Mouse (Mus musculus): ENCODE data around the gene Sync. TPM values are rescaled to one million over a fixed set of nuclear protein-coding genes. Genes with fewer than 3 reads are reported as not detected.

Gene Sync
- total and polyA plus RNA-seq, 3 experiments = 0.31 to 0.43 TPM; not detected in 1

- H3K36me3 ChIP-seq (ENCODE audit: control insufficient read depth in 1 of 2, insufficient read depth in 2 of 2, low read length in 2 of 2) = peaks cover 2 to 23% of the 10 kb centered on the region in 2 experiments
Observed at GRCm38 (mm10) chr4:129326191-129326590, 38.8 kb downstream of the Sync start.

GRCm38 (mm10) chr4:129332846-129333245 is 45.4 kb downstream of the Sync start:
- Histone ChIP-seq H3K9ac (ENCODE audit: control insufficient read depth, low read depth, low read length, poor library complexity, severe bottlenecking) (no peak overlapping the region), H3K27me3 (ENCODE audit: control insufficient read depth in 1 of 2, insufficient read depth in 2 of 2, low read length in 2 of 2) (no peaks in the 10 kb centered on the region), H3K79me2 (ENCODE audit: control insufficient read depth, insufficient read depth, low read length, poor library complexity) (peaks cover 34% of the 10 kb centered on the region), H3K27ac (ENCODE audit: control insufficient read depth, low read depth, low read length) (no peak overlapping the region), H3K9me3 (replicated peaks; ENCODE audit: insufficient read depth, low read length) (no peaks in the 10 kb centered on the region), H3K36me3 (ENCODE audit: control insufficient read depth in 1 of 2, insufficient read depth in 2 of 2, low read length in 2 of 2) (peaks cover 25 to 26% of the 10 kb centered on the region in 2 experiments), H3K4me1 (ENCODE audit: control insufficient read depth in 1 of 2, insufficient read depth in 2 of 2, low read length in 2 of 2) (peaks cover 3 to 8% of the 10 kb centered on the region in 2 experiments; a peak in 3 of 4 replicates), H3K4me3 (ENCODE audit: control insufficient read depth in 1 of 2, insufficient read depth in 1 of 2, low read depth in 2 of 2, low read length in 2 of 2) (no peak overlapping the region)
- DNase-seq (ENCODE audit: low read depth, low spot score) = no peak
- TF ChIP-seq JUND (IDR thresholded peaks at IDR 0.05; ENCODE audit: low read depth, low read length) (no peak), E2F4 (IDR thresholded peaks at IDR 0.05; ENCODE audit: borderline replicate concordance, low read depth, low read length) (no peak), HCFC1 (IDR thresholded peaks at IDR 0.05; ENCODE audit: low read depth, low read length) (no peak), POLR2A (IDR thresholded peaks at IDR 0.05; ENCODE audit: control insufficient read depth in 1 of 2, insufficient read depth in 1 of 2, low read depth in 1 of 2, low read length in 2 of 2, poor library complexity in 1 of 2) (no peak), NRF1 (IDR thresholded peaks at IDR 0.05; ENCODE audit: insufficient read depth, low read depth, low read length, poor library complexity, severe bottlenecking) (no peak), KAT2A (conservative IDR thresholded peaks at IDR 0.05; ENCODE audit: low read depth, low read length) (no peak), MXI1 (IDR thresholded peaks at IDR 0.05; ENCODE audit: low read depth, low read length) (no peak), GATA1 (IDR thresholded peaks at IDR 0.05; ENCODE audit: low read depth, low read length) (no peak), TBP (IDR thresholded peaks at IDR 0.05; ENCODE audit: low read depth, low read length) (no peak), MAZ (IDR thresholded peaks at IDR 0.05; ENCODE audit: low read depth, low read length) (no peak), TAL1 (IDR thresholded peaks at IDR 0.05; ENCODE audit: low read length) (no peak), USF2 (IDR thresholded peaks at IDR 0.05; ENCODE audit: borderline replicate concordance in 1 of 2, insufficient read depth in 1 of 2, low read depth in 1 of 2, low read length in 2 of 2) (no peak), CTCF (IDR thresholded peaks at IDR 0.05 in 2 of 3, conservative IDR thresholded peaks at IDR 0.05 in 1 of 3; ENCODE audit: control insufficient read depth in 1 of 3, insufficient read depth in 1 of 3, low read depth in 2 of 3, low read length in 3 of 3, poor library complexity in 1 of 3, severe bottlenecking in 1 of 3) (no peak), TCF12 (IDR thresholded peaks at IDR 0.05; ENCODE audit: low read depth, low read length) (no peak), ELF1 (IDR thresholded peaks at IDR 0.05; ENCODE audit: low read depth, low read length) (no peak), MYC (IDR thresholded peaks at IDR 0.05; ENCODE audit: low read depth, low read length) (no peak), MEF2A (IDR thresholded peaks at IDR 0.05; ENCODE audit: extremely low read depth, insufficient replicate concordance, low read depth, low read length, poor library complexity, severe bottlenecking) (no peak)

More at GRCm38 (mm10) chr4:129326191-129326590, 38.8 kb downstream of the Sync start:
- Histone ChIP-seq H3K79me2 (ENCODE audit: control insufficient read depth, insufficient read depth, low read length, poor library complexity) (peaks cover 15% of the 10 kb centered on the region), H3K27ac (ENCODE audit: control insufficient read depth, low read depth, low read length) (no peak overlapping the region), H3K9me3 (replicated peaks; ENCODE audit: insufficient read depth, low read length) (no peaks in the 10 kb centered on the region), H3K4me3 (ENCODE audit: control insufficient read depth in 1 of 2, insufficient read depth in 1 of 2, low read depth in 2 of 2, low read length in 2 of 2) (no peak overlapping the region), H3K9ac (ENCODE audit: control insufficient read depth, low read depth, low read length, poor library complexity, severe bottlenecking) (no peak overlapping the region), H3K27me3 (ENCODE audit: control insufficient read depth in 1 of 2, insufficient read depth in 2 of 2, low read length in 2 of 2) (no peaks in the 10 kb centered on the region), H3K4me1 (ENCODE audit: control insufficient read depth in 1 of 2, insufficient read depth in 2 of 2, low read length in 2 of 2) (no peaks in the 10 kb centered on the region)
- TF ChIP-seq USF1 (IDR thresholded peaks at IDR 0.05; ENCODE audit: low read depth, low read length) (no peak), ZKSCAN1 (IDR thresholded peaks at IDR 0.05; ENCODE audit: low read depth, low read length) (no peak), TBP (IDR thresholded peaks at IDR 0.05; ENCODE audit: low read depth, low read length) (no peak), ZC3H11A (IDR thresholded peaks at IDR 0.05; ENCODE audit: low read depth, low read length) (no peak), EP300 (IDR thresholded peaks at IDR 0.05; ENCODE audit: low read depth in 1 of 2, low read length in 2 of 2) (no peak), USF2 (IDR thresholded peaks at IDR 0.05; ENCODE audit: borderline replicate concordance in 1 of 2, insufficient read depth in 1 of 2, low read depth in 1 of 2, low read length in 2 of 2) (no peak), MXI1 (IDR thresholded peaks at IDR 0.05; ENCODE audit: low read depth, low read length) (no peak), RCOR1 (IDR thresholded peaks at IDR 0.05; ENCODE audit: low read depth, low read length) (no peak), MYC (IDR thresholded peaks at IDR 0.05; ENCODE audit: low read depth, low read length) (no peak), CHD2 (IDR thresholded peaks at IDR 0.05; ENCODE audit: low read length) (no peak), MAFK (IDR thresholded peaks at IDR 0.05; ENCODE audit: borderline replicate concordance, low read depth, low read length) (no peak), MYB (IDR thresholded peaks at IDR 0.05; ENCODE audit: low read depth, low read length) (no peak), ZNF384 (IDR thresholded peaks at IDR 0.05; ENCODE audit: low read depth, low read length) (no peak)
- no peak for DNase-seq (ENCODE audit: low read depth, low spot score)

All from MEL (cell line).